ENCODE assay signal across 1 mouse cellular context in genomic region chr11:69800392-69801197, GRCm38 (mm10).
TF ChIP-seq lines count a peak whose summit lies in the region.

No protein-coding gene starts in this region.

TF ChIP-seq in CH12.LX, 34 proteins besides CTCF, POLR2A, EP300 and RAD21 (continued from another document):
- no peak for TF ChIP-seq MAZ (IDR thresholded peaks at IDR 0.05; ENCODE audit: low read depth, low read length)
- no peak for TF ChIP-seq MAFK (IDR thresholded peaks at IDR 0.05; ENCODE audit: insufficient replicate concordance, low read length)
- TF ChIP-seq USF1 (IDR thresholded peaks at IDR 0.05; ENCODE audit: low read depth, low read length) = peak; percentile 44
- TF ChIP-seq MYC (IDR thresholded peaks at IDR 0.05; ENCODE audit: low read depth, low read length) = no peak
- TF ChIP-seq MXI1 (IDR thresholded peaks at IDR 0.05; ENCODE audit: low read depth, low read length) = no peak
